Mouse (Mus musculus) olfactory bulb, adult 2 months (tissue): ENCODE data around the gene Arrdc2.

Experiments
- CTCF ChIP-seq: fragments of 200-500 bp; IDR thresholded peaks from 2 replicates; pipeline ENCODE4 v1.5.1; 2012; ENCODE audit warnings: low read depth, mild to moderate bottlenecking, low read length, moderate library complexity; ENCODE audit not compliant: insufficient read depth
- POLR2A ChIP-seq: fragments of 200-500 bp; IDR thresholded peaks from 2 replicates; pipeline ENCODE4 v1.6.1; 2012; ENCODE audit warnings: mild to moderate bottlenecking, low read depth, low read length, moderate library complexity; ENCODE audit not compliant: insufficient read depth

- TF ChIP-seq POLR2A (peak; percentile 54), CTCF (no peak)
These were observed 26.0 kb upstream of the Arrdc2 start for GRCm38 (mm10) chr8:70865350-70866000.
